Comparison of ENCODE assay signal across 11 mouse cellular contexts in genomic region chr4:76424324-76425229, GRCm38 (mm10).
DNase-seq lines count a peak whose midpoint lies in the region; ATAC-seq and TF ChIP-seq lines count a peak whose summit lies in the region.
"Had no signal": no experiment of that assay in that cellular context is flagged by ENCODE, and none has a peak within 500 bp of the region (broad histone marks: within the 10 kb centered on the region; RNA-seq: fewer than 3 reads in every experiment).

No protein-coding gene starts in this region.

- 50% methylated on average over 9 of the region's 9 CpGs for WGBS in kidney, postnatal 0 days

- ATAC-seq in kidney, postnatal 0 days (replicated peaks; ENCODE audit: low FRiP score, low read depth): peak; percentile 83
- ATAC-seq in CD4-positive, CD25-positive, alpha-beta regulatory T cell, adult 4 months: no peak
- ATAC-seq: hindbrain, postnatal 0 days had no signal

- no peaks in the 10 kb centered on the region for H3K4me1 ChIP-seq in kidney, postnatal 0 days (replicated peaks; ENCODE audit: insufficient read depth, low read length)
- H3K4me1 ChIP-seq: embryonic facial prominence, embryonic 15.5 days; liver, embryonic 13.5 days had no signal

- no peak overlapping the region for H3K4me3 ChIP-seq in kidney, postnatal 0 days (replicated peaks; ENCODE audit: low read depth, low read length)
- H3K4me3 ChIP-seq: embryonic facial prominence, embryonic 15.5 days; liver, embryonic 13.5 days had no signal

- no peaks in the 10 kb centered on the region for H3K36me3 ChIP-seq in kidney, postnatal 0 days (ENCODE audit: insufficient read depth, low read length)
- H3K36me3 ChIP-seq: embryonic facial prominence, embryonic 15.5 days; liver, embryonic 13.5 days had no signal

- H3K27me3 ChIP-seq in kidney, postnatal 0 days (ENCODE audit: insufficient read depth, low read length): no peaks in the 10 kb centered on the region
- H3K27me3 ChIP-seq: embryonic facial prominence, embryonic 15.5 days; liver, embryonic 13.5 days had no signal

- DNase-seq in adrenal gland, adult 8-10 months: peak; percentile 31
- DNase-seq in adrenal gland, postnatal 25 days: no peak
- DNase-seq in urinary bladder, postnatal 25 days (ENCODE audit: low spot score): peak; percentile 23
- DNase-seq in urinary bladder, adult 2 months (ENCODE audit: low spot score): no peak
- DNase-seq in kidney, postnatal 0 days (ENCODE audit: low spot score): peak; percentile 48
- peak; percentile 76 for DNase-seq in telencephalon, adult 2 months (ENCODE audit: low read depth, low spot score)
- no peak for DNase-seq in thymus, adult 18-20 months
- DNase-seq: liver, embryonic 13.5 days had no signal

- H3K9ac ChIP-seq in kidney, postnatal 0 days (ENCODE audit: low read depth, low read length): no peak overlapping the region
- H3K9ac ChIP-seq: embryonic facial prominence, embryonic 15.5 days; liver, embryonic 13.5 days had no signal

- H3K4me2 ChIP-seq in kidney, postnatal 0 days (ENCODE audit: low read length): no peak overlapping the region
- H3K4me2 ChIP-seq: embryonic facial prominence, embryonic 15.5 days; liver, embryonic 13.5 days had no signal

- no peak overlapping the region for H3K27ac ChIP-seq in kidney, postnatal 0 days
- H3K27ac ChIP-seq: embryonic facial prominence, embryonic 15.5 days; hindbrain, postnatal 0 days; liver, embryonic 13.5 days had no signal

- no peak for TF ChIP-seq CTCF in kidney, postnatal 0 days (IDR thresholded peaks at IDR 0.05; ENCODE audit: low read depth)

- H3K9me3 ChIP-seq in kidney, postnatal 0 days (replicated peaks; ENCODE audit: low read length): no peaks in the 10 kb centered on the region
- H3K9me3 ChIP-seq: embryonic facial prominence, embryonic 15.5 days; liver, embryonic 13.5 days had no signal

Comparison
In these comparisons a context has a peak if more than half of its experiments do, and no peak if none do; other contexts are left out.
1. DNase-seq: peak in adrenal gland, adult 8-10 months (single experiment), urinary bladder, postnatal 25 days (single experiment), kidney, postnatal 0 days (single experiment) and telencephalon, adult 2 months (single experiment); none in adrenal gland, postnatal 25 days (single experiment), urinary bladder, adult 2 months (single experiment) and thymus, adult 18-20 months (0 of 2).